Mouse (Mus musculus): ENCODE data around the gene Polr2m.
"Not testable (repeated sequence)": the region's sequence is repeated elsewhere in the genome, so short reads cannot be mapped to it uniquely, and the experiment has no call there.

The Polr2m gene

GRCm38 (mm10) chr9:71485475-71486094, at the start of gene Polr2m:
Polr2m (minus strand) TSS chr9:71485935.
- DNase-seq (ENCODE audit: low spot score): peak; percentile 80

- no peak for DNase-seq (ENCODE audit: low spot score)
Observed at GRCm38 (mm10) chr9:71535036-71535435, 49.3 kb upstream of the Polr2m start.

DNA sequence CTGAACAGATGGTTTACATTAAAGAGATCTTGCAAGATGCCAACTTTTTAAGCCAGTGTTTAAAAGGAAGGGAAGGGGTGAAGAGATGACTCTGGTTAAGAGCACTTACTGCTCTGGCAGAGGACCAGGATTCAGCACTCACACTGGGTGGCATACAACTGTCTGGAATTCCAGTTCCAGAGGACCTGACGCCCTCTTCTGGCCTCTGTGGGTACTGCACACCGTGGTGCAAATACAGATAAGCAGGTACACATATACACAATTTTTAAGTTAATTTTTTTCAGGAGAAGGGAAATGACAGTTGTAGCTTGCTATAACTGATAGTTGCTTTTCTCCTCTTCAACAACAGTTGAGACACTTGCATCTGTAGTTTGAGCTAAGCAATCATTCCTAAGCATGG, 44.2 kb upstream of the Polr2m start:
- DNase-seq (ENCODE audit: low spot score): no peak

DNA sequence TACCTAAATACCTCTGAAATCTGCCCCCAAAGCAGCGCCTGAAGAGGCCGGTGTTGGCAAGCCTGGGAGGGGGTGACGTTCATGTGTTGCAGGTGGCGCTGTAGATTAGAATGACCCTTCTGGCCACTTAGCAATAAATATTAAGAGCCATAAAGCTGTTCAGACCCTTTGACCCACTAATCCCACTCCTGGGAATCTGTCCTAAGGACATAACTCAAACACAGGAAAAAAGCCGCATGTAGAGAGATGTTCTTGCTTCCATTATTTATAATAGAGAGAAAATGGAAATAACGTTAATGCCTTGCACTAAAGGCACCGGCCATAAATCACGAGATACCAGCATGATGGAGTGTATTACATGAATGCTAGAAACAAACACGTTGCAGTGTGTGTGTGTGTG, 41.7 kb upstream of the Polr2m start:
- no peak for DNase-seq (ENCODE audit: low spot score)

- DNase-seq (ENCODE audit: low spot score): no peak
Observed at GRCm38 (mm10) chr9:71523901-71524300, 38.2 kb upstream of the Polr2m start.

DNA sequence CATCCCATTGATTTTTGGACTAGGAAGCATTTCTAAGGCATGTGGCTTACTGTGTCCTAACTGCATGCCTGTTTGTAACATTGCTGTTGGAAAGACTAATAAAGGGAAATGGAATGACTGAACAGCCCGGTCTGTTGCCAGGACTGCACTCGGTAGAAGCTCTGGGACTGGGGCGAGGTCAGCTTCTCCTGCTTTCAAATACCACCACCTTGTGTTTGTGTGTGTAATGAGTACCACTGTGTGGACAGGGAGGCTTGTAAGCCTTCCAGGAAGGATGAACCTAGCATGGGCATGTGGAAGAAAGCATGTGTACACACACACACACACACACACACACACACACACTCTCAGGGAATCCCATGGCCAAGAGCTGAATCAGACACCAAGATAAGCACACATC, 34.1 kb upstream of the Polr2m start:
- no peak for DNase-seq (ENCODE audit: low spot score)

- DNase-seq (ENCODE audit: low spot score): no peak
Observed at GRCm38 (mm10) chr9:71517487-71517886, 31.8 kb upstream of the Polr2m start.

DNA sequence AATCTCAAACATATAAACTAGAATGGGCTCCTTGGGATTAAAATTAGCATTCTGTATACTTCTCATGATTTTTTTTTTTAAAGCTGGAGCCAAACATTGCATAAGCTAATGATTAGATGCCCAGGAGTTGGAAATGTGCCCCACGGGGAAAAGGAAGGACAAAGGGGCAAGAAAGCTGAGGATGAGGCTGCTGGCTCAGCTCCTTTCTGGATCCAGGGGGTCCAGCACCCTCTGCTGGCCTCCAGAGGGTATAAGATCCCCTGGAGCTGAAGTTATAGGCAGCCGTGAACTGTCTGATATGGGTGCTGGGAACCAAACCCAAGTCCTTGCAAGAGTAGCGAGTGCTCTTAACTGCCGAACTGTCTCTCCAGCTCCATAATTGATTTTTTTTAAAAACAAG, 30.1 kb upstream of the Polr2m start:
- DNase-seq (ENCODE audit: low spot score): no peak

DNA sequence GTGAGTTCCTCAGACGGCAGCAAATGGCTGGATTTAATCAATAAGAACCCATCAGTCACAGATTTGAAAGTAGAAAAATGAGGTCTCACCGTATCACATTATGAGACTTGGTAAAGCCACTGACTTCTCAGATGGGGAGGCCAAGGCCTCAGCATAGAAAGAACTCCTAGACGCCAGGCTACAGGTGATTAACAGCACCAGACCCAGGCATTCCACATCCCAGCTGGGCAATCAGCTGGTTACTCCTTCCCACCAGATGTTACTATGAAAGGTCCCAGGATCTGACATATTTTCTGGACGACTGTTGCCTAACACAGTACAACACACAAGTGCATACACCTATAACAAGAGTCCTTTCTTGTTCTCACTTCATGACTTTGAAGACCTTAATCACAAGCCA, 27.8 kb upstream of the Polr2m start:
- no peak for DNase-seq (ENCODE audit: low spot score)

DNA sequence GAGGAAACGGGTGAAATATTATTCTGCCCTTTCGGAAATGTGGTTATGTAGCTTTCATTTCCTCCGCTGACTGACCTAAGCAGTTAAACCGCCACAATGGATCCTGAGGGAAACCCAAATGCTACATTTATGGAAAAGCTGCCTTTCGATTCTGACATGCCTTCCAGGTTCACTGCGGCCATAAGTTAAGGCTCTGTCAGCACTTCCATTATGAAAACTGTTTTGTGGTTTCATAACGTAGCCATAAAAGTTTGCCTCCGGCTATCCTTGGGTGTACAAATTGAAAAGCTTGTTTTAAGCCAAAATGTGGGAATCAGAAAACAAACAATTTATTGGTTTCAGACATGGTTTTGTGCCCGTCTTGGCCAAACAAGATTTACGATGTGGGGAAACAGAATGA, 27.2 kb upstream of the Polr2m start:
- no peak for DNase-seq (ENCODE audit: low spot score)

- DNase-seq (ENCODE audit: low spot score): no peak
Observed at GRCm38 (mm10) chr9:71498391-71499182, 12.9 kb upstream of the Polr2m start.

DNA sequence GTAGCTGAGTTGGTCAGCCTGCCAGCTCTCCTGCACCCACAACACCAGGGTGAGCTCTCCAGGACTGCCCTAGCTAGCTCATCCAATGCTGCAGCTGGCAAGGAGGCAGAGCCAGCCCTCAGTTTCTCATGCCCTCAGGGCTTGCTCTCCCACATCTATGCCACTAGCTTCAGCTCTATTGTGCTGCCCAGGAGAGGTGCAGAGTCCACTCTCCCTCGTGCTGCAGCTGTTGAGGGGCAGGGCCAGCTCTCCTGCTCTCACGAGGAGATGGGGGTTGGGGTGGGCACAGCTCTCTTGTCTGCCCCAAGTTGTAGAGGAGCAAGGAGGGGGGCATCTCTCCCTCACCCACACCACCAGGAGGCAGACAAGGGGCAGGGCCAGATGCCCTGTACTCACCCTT, 10.9 kb upstream of the Polr2m start:
- DNase-seq (ENCODE audit: low spot score): no peak

- DNase-seq (ENCODE audit: low spot score): no peak
Observed at GRCm38 (mm10) chr9:71493771-71494170, 8.0 kb upstream of the Polr2m start.

DNA sequence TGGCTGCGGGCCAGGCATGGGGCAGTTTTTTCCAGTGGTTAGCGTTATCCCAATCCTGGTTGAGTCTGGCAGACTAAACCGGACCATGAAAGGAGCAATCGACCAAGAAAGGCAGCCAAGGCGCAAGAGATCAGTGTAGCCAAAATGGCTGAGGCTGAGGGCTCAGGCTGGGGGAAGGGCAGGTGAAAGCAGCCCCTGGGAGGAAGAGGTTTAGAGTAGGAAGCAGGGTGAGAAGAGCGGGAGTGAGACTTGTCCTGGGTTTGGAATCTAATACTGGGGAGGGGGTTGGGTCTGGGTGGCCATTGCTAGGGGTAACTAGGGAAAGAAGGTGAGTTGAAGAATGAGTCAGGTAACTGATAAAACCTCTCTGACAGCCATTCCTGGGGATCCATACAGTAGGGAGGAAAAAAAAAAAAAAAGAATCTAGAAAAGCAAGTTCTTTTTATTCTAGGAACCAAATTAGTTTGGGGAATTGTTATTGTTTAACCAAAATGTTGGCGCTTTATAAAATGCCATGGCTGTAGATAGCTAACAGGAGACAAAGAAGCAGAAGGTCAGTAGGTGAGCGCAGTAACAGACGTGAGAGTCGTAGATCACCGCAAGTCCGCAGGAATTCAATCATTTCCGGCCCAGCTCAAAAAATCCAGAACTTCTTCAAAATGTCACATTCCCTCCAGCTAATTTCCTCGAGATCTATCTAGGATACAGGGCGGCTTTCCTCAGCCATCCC, 6.7 kb upstream of the Polr2m start:
- no peak for DNase-seq (ENCODE audit: low spot score)

GRCm38 (mm10) chr9:71490076-71490475, 4.3 kb upstream of the Polr2m start:
- no peak for DNase-seq (ENCODE audit: low spot score)

DNA sequence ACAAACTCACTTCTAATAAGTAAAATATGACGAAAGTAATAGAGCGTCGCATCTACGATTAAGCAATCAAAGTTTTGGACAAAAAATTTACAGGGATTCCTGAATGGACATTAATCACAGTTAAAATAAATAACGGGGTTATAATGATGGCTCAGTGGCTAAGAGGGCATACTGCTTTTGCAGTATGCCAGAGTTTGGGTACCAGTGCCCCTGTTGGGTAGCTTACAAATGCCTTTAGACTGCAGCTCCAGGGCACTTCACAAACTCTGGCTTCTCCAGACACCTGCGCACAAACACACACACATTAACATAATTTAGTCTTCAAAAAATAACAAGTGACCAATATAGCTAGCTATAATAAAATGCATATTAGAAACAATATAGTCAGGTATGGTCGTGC, 392 bp upstream of the Polr2m start:
- no peak for DNase-seq (ENCODE audit: low spot score)

DNA sequence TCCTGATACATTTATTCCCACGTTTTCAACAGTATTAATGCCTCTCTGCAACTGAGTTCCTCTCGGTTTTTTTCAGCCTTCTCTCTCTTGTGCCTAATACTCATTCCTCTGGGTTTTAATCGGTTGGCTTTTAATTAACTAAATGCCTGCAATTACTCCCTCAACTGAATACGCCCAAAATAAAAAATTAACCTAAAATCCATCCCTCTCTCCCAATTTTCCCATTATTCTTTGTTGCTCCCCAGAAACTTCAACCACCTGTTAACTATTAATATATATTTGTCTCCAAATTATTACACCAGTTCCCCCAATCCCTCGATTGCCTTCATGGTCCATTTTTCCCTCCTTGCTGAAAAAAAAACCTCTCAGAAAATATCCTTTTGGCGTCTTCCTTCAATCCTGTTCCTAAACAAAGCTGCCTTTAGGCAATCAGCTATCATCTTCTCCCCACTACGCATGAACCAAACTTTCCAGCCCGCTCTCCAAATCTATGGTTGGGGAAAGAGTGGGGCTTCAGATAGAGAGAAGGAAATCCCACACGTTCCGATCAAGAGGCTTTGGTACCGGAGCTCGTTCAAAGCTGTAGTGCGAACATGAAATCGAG, 762 bp downstream of the Polr2m start:
- no peak for DNase-seq (ENCODE audit: low spot score)

DNA sequence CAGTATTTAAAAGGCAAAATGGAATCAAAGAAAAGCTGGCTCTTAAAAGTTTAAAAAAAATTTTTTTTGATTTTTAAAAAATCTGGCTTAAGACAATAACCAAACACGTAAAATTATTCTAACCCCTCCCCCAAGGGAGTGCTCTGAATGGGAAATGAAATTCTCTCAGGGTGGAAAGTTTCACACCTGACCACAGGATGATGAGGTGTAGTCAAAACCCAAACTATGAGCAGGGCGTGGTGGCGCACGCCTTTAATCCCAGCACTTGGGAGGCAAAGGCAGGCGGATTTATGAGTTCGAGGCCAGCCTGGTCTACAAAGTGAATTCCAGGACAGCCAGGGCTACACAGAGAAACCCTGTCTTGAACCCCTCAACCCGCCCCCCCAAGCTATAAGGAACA, 1.9 kb downstream of the Polr2m start:
- DNase-seq (ENCODE audit: low spot score): not testable (repeated sequence)

- DNase-seq (ENCODE audit: low spot score): no peak
Observed at GRCm38 (mm10) chr9:71480305-71480704, 5.4 kb downstream of the Polr2m start.

- no peak for DNase-seq (ENCODE audit: low spot score)
Observed at GRCm38 (mm10) chr9:71479413-71479812, 6.3 kb downstream of the Polr2m start.

DNA sequence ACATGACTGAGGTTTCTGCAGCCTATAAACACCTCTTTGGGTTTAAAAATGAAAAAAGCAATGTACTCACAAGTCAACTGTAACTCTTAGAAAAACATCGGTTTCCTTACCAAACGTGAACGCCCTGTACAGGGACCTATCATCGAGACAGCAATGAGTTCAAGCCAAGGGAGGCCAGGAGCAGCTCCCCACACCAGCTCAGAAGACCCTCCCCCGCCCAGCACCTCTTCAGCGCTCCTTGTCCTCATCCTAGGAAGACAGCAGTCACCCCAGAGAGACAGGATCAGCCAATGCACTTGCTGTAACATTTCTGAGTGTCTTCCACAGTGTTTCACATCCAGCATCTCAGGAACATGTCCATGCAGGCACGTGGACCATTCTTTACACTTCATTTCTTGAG, 7.1 kb downstream of the Polr2m start:
- DNase-seq (ENCODE audit: low spot score): no peak

DNA sequence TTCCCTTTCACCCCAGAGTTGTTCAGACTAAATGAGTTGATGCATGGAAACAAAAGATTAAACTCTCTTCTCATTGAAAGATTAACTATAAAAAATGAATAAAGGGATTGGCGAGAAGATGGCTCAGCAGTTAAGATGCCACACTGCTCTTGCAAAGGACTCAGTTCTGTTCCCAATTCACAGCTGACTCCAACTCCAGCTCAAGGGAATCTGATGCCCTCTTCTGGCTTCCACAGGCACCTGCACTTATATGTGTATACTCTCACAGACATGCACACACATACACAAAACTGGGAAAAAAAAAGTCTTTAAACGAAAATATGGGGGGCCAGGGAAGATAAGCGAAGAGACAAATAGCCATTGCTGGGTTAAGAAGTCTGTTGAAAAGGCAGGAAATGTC, 9.1 kb downstream of the Polr2m start:
- no peak for DNase-seq (ENCODE audit: low spot score)

GRCm38 (mm10) chr9:71475536-71475935, 10.2 kb downstream of the Polr2m start:
- DNase-seq (ENCODE audit: low spot score): no peak

All from spleen, adult 12 weeks (tissue).